Mouse (Mus musculus): Measurements from ENCODE around the gene Olfr1118. TPM values are rescaled to one million over a fixed set of nuclear protein-coding genes. Genes with fewer than 3 reads are reported as not detected.
"Not testable (repeated sequence)": the region's sequence is repeated elsewhere in the genome, so short reads cannot be mapped to it uniquely, and the experiment has no call there.

The Olfr1118 gene
- polyA plus RNA-seq (2012; rRNA removed) (not detected in 2 replicates), polyA plus RNA-seq (2014; fragmentation: Nextera tagmentation; extraction: Ambion mirVana) (not detected in 2 replicates)

GRCm38 (mm10) chr2:87307281-87307680, at the start of gene Olfr1118:
Gene Olfr1118 (plus strand): TSS chr2:87307581.
- ATAC-seq (ENCODE audit: insufficient read depth) = no peak
- 40% methylated on average over 1 of the region's 1 CpGs for WGBS (ENCODE audit: insufficient replicate concordance)
- Histone ChIP-seq H3K4me1 (replicated peaks; ENCODE audit: control insufficient read depth in 2 of 2, insufficient read depth in 2 of 2, low read length in 1 of 2) (no peaks in the 10 kb centered on the region), H3K4me2 (ENCODE audit: low read depth) (no peak within 1 kb of the TSS), H3K36me3 (replicated peaks; ENCODE audit: control insufficient read depth, insufficient read depth, low read depth) (no peaks in the 10 kb centered on the region), H3K4me3 (ENCODE audit: insufficient read depth in 1 of 2, low read depth in 2 of 2, low read length in 2 of 2) (no peak within 1 kb of the TSS), H3K9me3 (ENCODE audit: control insufficient read depth, low read length) (no peaks in the 10 kb centered on the region), H3K27me3 (ENCODE audit: control insufficient read depth, insufficient read depth, low read length) (no peaks in the 10 kb centered on the region), H3K27ac (no peak within 1 kb of the TSS), H3K9ac (replicated peaks) (no peak within 1 kb of the TSS)
- TF ChIP-seq CTCF (IDR thresholded peaks at IDR 0.05; ENCODE audit: low read depth) = no peak
- no peak for TF ChIP-seq EP300 (IDR thresholded peaks at IDR 0.05; ENCODE audit: low read depth)
- DNase-seq (ENCODE audit: low read depth in 3 of 3, low spot score in 3 of 3) = no peak

GRCm38 (mm10) chr2:87267234-87267633, 40.1 kb upstream of the Olfr1118 start, which contains the start of gene Olfr1116:
Gene Olfr1116 (plus strand): TSS chr2:87267534.
- DNase-seq (ENCODE audit: low read depth in 3 of 3, low spot score in 3 of 3) = no peak
- H3K27me3 ChIP-seq (ENCODE audit: control insufficient read depth, insufficient read depth, low read length) = no peaks in the 10 kb centered on the region
- TF ChIP-seq CTCF (IDR thresholded peaks at IDR 0.05; ENCODE audit: low read depth) (no peak), EP300 (IDR thresholded peaks at IDR 0.05; ENCODE audit: low read depth) (no peak)
- no peak for ATAC-seq (ENCODE audit: insufficient read depth)
- H3K9ac ChIP-seq (replicated peaks) = no peak within 1 kb of the TSS
- H3K4me2 ChIP-seq (ENCODE audit: low read depth) = no peak within 1 kb of the TSS
- no peak within 1 kb of the TSS for H3K27ac ChIP-seq
- no peaks in the 10 kb centered on the region for H3K36me3 ChIP-seq (replicated peaks; ENCODE audit: control insufficient read depth, insufficient read depth, low read depth)
- 73% methylated on average over 1 of the region's 1 CpGs for WGBS (ENCODE audit: insufficient replicate concordance)
- H3K9me3 ChIP-seq (ENCODE audit: control insufficient read depth, low read length) = no peaks in the 10 kb centered on the region
- no peak within 1 kb of the TSS for H3K4me3 ChIP-seq (ENCODE audit: insufficient read depth in 1 of 2, low read depth in 2 of 2, low read length in 2 of 2)
- H3K4me1 ChIP-seq (replicated peaks; ENCODE audit: control insufficient read depth in 2 of 2, insufficient read depth in 2 of 2, low read length in 1 of 2) = no peaks in the 10 kb centered on the region

GRCm38 (mm10) chr2:87293977-87294376, 13.4 kb upstream of the Olfr1118 start:
- not testable (repeated sequence) for H3K4me3 ChIP-seq (ENCODE audit: insufficient read depth in 1 of 2, low read depth in 2 of 2, low read length in 2 of 2); H3K4me1 ChIP-seq (replicated peaks; ENCODE audit: control insufficient read depth in 2 of 2, insufficient read depth in 2 of 2, low read length in 1 of 2); H3K27ac ChIP-seq; H3K9ac ChIP-seq (replicated peaks); H3K36me3 ChIP-seq (replicated peaks; ENCODE audit: control insufficient read depth, insufficient read depth, low read depth); ATAC-seq (ENCODE audit: insufficient read depth); H3K9me3 ChIP-seq (ENCODE audit: control insufficient read depth, low read length); H3K27me3 ChIP-seq (ENCODE audit: control insufficient read depth, insufficient read depth, low read length); H3K4me2 ChIP-seq (ENCODE audit: low read depth); DNase-seq (ENCODE audit: low read depth in 3 of 3, low spot score in 3 of 3)

GRCm38 (mm10) chr2:87354515-87354914, 47.1 kb downstream of the Olfr1118 start, which contains the start of gene Olfr1120:
Gene Olfr1120 (plus strand): TSS chr2:87354815.
- H3K27me3 ChIP-seq (ENCODE audit: control insufficient read depth, insufficient read depth, low read length) = no peaks in the 10 kb centered on the region
- no peaks in the 10 kb centered on the region for H3K9me3 ChIP-seq (ENCODE audit: control insufficient read depth, low read length)
- H3K36me3 ChIP-seq (replicated peaks; ENCODE audit: control insufficient read depth, insufficient read depth, low read depth) = no peaks in the 10 kb centered on the region
- WGBS (ENCODE audit: insufficient replicate concordance) = 31% methylated on average over 2 of the region's 2 CpGs
- no peak within 1 kb of the TSS for H3K9ac ChIP-seq (replicated peaks)
- TF ChIP-seq EP300 (IDR thresholded peaks at IDR 0.05; ENCODE audit: low read depth) = no peak
- no peak within 1 kb of the TSS for H3K27ac ChIP-seq
- no peak for DNase-seq (ENCODE audit: low read depth in 3 of 3, low spot score in 3 of 3)
- H3K4me1 ChIP-seq (replicated peaks; ENCODE audit: control insufficient read depth in 2 of 2, insufficient read depth in 2 of 2, low read length in 1 of 2) = no peaks in the 10 kb centered on the region
- ATAC-seq (ENCODE audit: insufficient read depth) = no peak
- H3K4me2 ChIP-seq (ENCODE audit: low read depth) = no peak within 1 kb of the TSS
- H3K4me3 ChIP-seq (ENCODE audit: insufficient read depth in 1 of 2, low read depth in 2 of 2, low read length in 2 of 2) = no peak within 1 kb of the TSS

GRCm38 (mm10) chr2:87360121-87360520, 52.7 kb downstream of the Olfr1118 start:
- H3K4me2 ChIP-seq (ENCODE audit: low read depth); H3K9me3 ChIP-seq (ENCODE audit: control insufficient read depth, low read length); ATAC-seq (ENCODE audit: insufficient read depth); H3K36me3 ChIP-seq (replicated peaks; ENCODE audit: control insufficient read depth, insufficient read depth, low read depth); H3K27ac ChIP-seq; H3K9ac ChIP-seq (replicated peaks); DNase-seq (ENCODE audit: low read depth in 3 of 3, low spot score in 3 of 3); H3K27me3 ChIP-seq (ENCODE audit: control insufficient read depth, insufficient read depth, low read length); H3K4me3 ChIP-seq (ENCODE audit: insufficient read depth in 1 of 2, low read depth in 2 of 2, low read length in 2 of 2); H3K4me1 ChIP-seq (replicated peaks; ENCODE audit: control insufficient read depth in 2 of 2, insufficient read depth in 2 of 2, low read length in 1 of 2): not testable (repeated sequence)
- WGBS (ENCODE audit: insufficient replicate concordance) = 82% methylated on average over 2 of the region's 2 CpGs

Other genes starting within 250 kb of the Olfr1118 start
- not detected in 2 replicates for gene Olfr1107, start 231.8 kb upstream of the Olfr1118 start, polyA plus RNA-seq (2012; rRNA removed)
- gene Olfr1107, start 231.8 kb upstream of the Olfr1118 start, polyA plus RNA-seq (2014; fragmentation: Nextera tagmentation; extraction: Ambion mirVana) = not detected in 2 replicates
- gene Olfr1109, start 211.6 kb upstream of the Olfr1118 start, polyA plus RNA-seq (2012; rRNA removed) = not detected in 2 replicates
- not detected in 2 replicates for gene Olfr1109, start 211.6 kb upstream of the Olfr1118 start, polyA plus RNA-seq (2014; fragmentation: Nextera tagmentation; extraction: Ambion mirVana)
- not detected in 2 replicates for gene Olfr259, start 193.0 kb upstream of the Olfr1118 start, polyA plus RNA-seq (2012; rRNA removed)
- not detected in 2 replicates for gene Olfr259, start 193.0 kb upstream of the Olfr1118 start, polyA plus RNA-seq (2014; fragmentation: Nextera tagmentation; extraction: Ambion mirVana)
- not detected in 2 replicates for gene Olfr1110, start 167.3 kb upstream of the Olfr1118 start, polyA plus RNA-seq (2012; rRNA removed)
- gene Olfr1110, start 167.3 kb upstream of the Olfr1118 start, polyA plus RNA-seq (2014; fragmentation: Nextera tagmentation; extraction: Ambion mirVana) = not detected in 2 replicates
- gene Olfr1111, start 155.0 kb upstream of the Olfr1118 start, polyA plus RNA-seq (2012; rRNA removed) = not detected in 2 replicates
- gene Olfr1111, start 155.0 kb upstream of the Olfr1118 start, polyA plus RNA-seq (2014; fragmentation: Nextera tagmentation; extraction: Ambion mirVana) = not detected in 2 replicates
- not detected in 2 replicates for gene Olfr1112, start 119.8 kb upstream of the Olfr1118 start, polyA plus RNA-seq (2012; rRNA removed)
- not detected in 2 replicates for gene Olfr1112, start 119.8 kb upstream of the Olfr1118 start, polyA plus RNA-seq (2014; fragmentation: Nextera tagmentation; extraction: Ambion mirVana)
- gene Olfr1113, start 98.6 kb upstream of the Olfr1118 start, polyA plus RNA-seq (2012; rRNA removed) = not detected in 2 replicates
- gene Olfr1113, start 98.6 kb upstream of the Olfr1118 start, polyA plus RNA-seq (2014; fragmentation: Nextera tagmentation; extraction: Ambion mirVana) = not detected in 2 replicates
- gene Olfr1115, start 59.6 kb upstream of the Olfr1118 start, polyA plus RNA-seq (2012; rRNA removed) = not detected in 2 replicates
- gene Olfr1115, start 59.6 kb upstream of the Olfr1118 start, polyA plus RNA-seq (2014; fragmentation: Nextera tagmentation; extraction: Ambion mirVana) = not detected in 2 replicates
- gene Olfr1116, start 40.0 kb upstream of the Olfr1118 start, polyA plus RNA-seq (2012; rRNA removed) = not detected in 2 replicates
- gene Olfr1116, start 40.0 kb upstream of the Olfr1118 start, polyA plus RNA-seq (2014; fragmentation: Nextera tagmentation; extraction: Ambion mirVana) = not detected in 2 replicates
- not detected in 2 replicates for gene Olfr1120, start 47.2 kb downstream of the Olfr1118 start, polyA plus RNA-seq (2012; rRNA removed)
- gene Olfr1120, start 47.2 kb downstream of the Olfr1118 start, polyA plus RNA-seq (2014; fragmentation: Nextera tagmentation; extraction: Ambion mirVana) = not detected in 2 replicates
- not detected in 2 replicates for gene Olfr1121, start 62.3 kb downstream of the Olfr1118 start, polyA plus RNA-seq (2012; rRNA removed)
- not detected in 2 replicates for gene Olfr1121, start 62.3 kb downstream of the Olfr1118 start, polyA plus RNA-seq (2014; fragmentation: Nextera tagmentation; extraction: Ambion mirVana)
- not detected in 2 replicates for gene Olfr1122, start 78.3 kb downstream of the Olfr1118 start, polyA plus RNA-seq (2012; rRNA removed)
- gene Olfr1122, start 78.3 kb downstream of the Olfr1118 start, polyA plus RNA-seq (2014; fragmentation: Nextera tagmentation; extraction: Ambion mirVana) = not detected in 2 replicates
- not detected in 2 replicates for gene Olfr1123, start 109.1 kb downstream of the Olfr1118 start, polyA plus RNA-seq (2012; rRNA removed)
- not detected in 2 replicates for gene Olfr1123, start 109.1 kb downstream of the Olfr1118 start, polyA plus RNA-seq (2014; fragmentation: Nextera tagmentation; extraction: Ambion mirVana)
- not detected in 2 replicates for gene Olfr1124, start 122.7 kb downstream of the Olfr1118 start, polyA plus RNA-seq (2012; rRNA removed)
- not detected in 2 replicates for gene Olfr1124, start 122.7 kb downstream of the Olfr1118 start, polyA plus RNA-seq (2014; fragmentation: Nextera tagmentation; extraction: Ambion mirVana)
- not detected in 2 replicates for gene Olfr1126, start 146.4 kb downstream of the Olfr1118 start, polyA plus RNA-seq (2012; rRNA removed)
- gene Olfr1126, start 146.4 kb downstream of the Olfr1118 start, polyA plus RNA-seq (2014; fragmentation: Nextera tagmentation; extraction: Ambion mirVana) = not detected in 2 replicates
- gene Pramel7, start 189.5 kb downstream of the Olfr1118 start, polyA plus RNA-seq (2012; rRNA removed) = not detected in 2 replicates
- not detected in 2 replicates for gene Pramel7, start 189.5 kb downstream of the Olfr1118 start, polyA plus RNA-seq (2014; fragmentation: Nextera tagmentation; extraction: Ambion mirVana)
- gene Pramel6, start 199.0 kb downstream of the Olfr1118 start, polyA plus RNA-seq (2012; rRNA removed) = not detected in 2 replicates
- gene Pramel6, start 199.0 kb downstream of the Olfr1118 start, polyA plus RNA-seq (2014; fragmentation: Nextera tagmentation; extraction: Ambion mirVana) = not detected in 2 replicates
- not detected in 2 replicates for gene Olfr153, start 224.2 kb downstream of the Olfr1118 start, polyA plus RNA-seq (2012; rRNA removed)
- gene Olfr153, start 224.2 kb downstream of the Olfr1118 start, polyA plus RNA-seq (2014; fragmentation: Nextera tagmentation; extraction: Ambion mirVana) = not detected in 2 replicates
- not detected in 2 replicates for gene Olfr1128, start 238.0 kb downstream of the Olfr1118 start, polyA plus RNA-seq (2012; rRNA removed)
- not detected in 2 replicates for gene Olfr1128, start 238.0 kb downstream of the Olfr1118 start, polyA plus RNA-seq (2014; fragmentation: Nextera tagmentation; extraction: Ambion mirVana)

Data from liver, embryonic 14.5 days (tissue).